Mouse (Mus musculus) ES-Bruce4 (cell line): ENCODE measurements at regions not wholly inside any gene's neighbourhood (a gene's known extent, or its start where the extent isn't known, plus 50 kb on each side); places are given as distances from the start of the nearest gene placed in this dataset.

Experiments
- CTCF ChIP-seq: IDR thresholded peaks from one replicate; pipeline ENCODE4 v1.8.1; 2011; ENCODE audit warnings: low read depth, low read length
- EP300 ChIP-seq: IDR thresholded peaks from 2 replicates; pipeline ENCODE4 v1.6.1; 2011; ENCODE audit warnings: low read depth, low read length; ENCODE audit not compliant: insufficient read depth

DNA sequence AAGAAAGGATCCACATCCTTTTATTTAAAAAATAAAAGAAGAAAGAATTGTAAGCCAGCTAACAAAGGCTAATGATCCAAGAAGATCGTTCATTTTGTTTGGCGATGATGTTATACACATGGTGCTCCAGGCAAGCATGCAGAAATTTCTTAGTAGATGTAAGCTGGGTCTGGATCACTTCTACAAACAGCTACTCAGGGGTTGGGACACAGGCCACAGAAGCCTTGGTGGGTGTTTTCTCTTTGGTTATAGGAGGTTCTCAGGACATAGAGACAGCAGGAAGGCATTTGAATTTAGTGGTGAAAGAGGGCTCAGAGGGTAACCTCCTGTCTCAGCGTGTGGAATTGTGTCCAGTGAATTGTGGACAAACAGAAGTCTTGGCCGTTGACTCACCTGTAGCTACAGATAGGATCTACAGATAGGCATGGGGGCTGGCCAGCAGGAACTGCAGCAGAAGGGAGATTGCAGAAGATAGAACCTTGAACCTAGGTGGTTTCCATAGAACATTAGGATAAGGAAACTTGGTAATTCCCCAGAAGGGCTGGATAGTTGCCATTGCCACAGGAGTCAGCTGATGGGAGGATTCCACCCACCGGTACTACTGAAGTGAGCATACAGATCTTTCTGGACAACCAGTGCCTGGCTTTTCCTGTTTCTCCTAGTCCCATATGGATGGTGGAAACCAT lies 80.5 kb downstream of the Calml3 start:
- TF ChIP-seq EP300 = no peak
- TF ChIP-seq CTCF = no peak
